Mouse (Mus musculus): ENCODE measurements around the gene Timeless.
A peak's percentile ranks its signal among the peaks of the same experiment; 100 is the strongest.
"Not testable (repeated sequence)": the region's sequence is repeated elsewhere in the genome, so short reads cannot be mapped to it uniquely, and the experiment has no call there.

Gene Timeless

GRCm38 (mm10) chr10:128231697-128232419 lies at the start of gene Timeless:
TSS of gene Timeless (plus strand) at chr10:128232065.
- DNase-seq (ENCODE audit: low read depth), result peak; percentile 92

DNA sequence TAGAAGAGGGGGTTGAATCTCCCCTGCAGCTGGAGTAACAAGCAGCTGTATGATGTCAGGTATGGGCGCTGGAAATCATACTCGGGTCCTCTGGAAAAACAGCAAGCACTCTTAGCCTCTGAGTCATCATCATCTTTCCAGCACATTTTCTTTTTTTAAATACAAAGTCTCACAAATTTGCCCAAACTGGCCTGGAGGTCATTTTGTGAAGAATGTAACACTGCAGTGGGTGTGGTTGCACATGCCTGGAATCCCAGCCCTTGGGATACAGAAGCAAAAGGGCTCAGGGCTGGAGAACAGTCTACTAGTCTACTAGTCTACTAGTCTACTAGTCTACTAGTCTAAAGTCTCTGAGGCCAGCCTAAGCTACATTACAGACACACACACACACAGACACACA lies 47.6 kb upstream of the Timeless start:
- no peak for DNase-seq (ENCODE audit: low read depth)

- peak; percentile 42 for DNase-seq (ENCODE audit: low read depth)
Observed at GRCm38 (mm10) chr10:128185277-128185940, 46.5 kb upstream of the Timeless start.

GRCm38 (mm10) chr10:128185959-128186358 lies 45.9 kb upstream of the Timeless start:
- DNase-seq (ENCODE audit: low read depth), result peak; percentile 94

DNA sequence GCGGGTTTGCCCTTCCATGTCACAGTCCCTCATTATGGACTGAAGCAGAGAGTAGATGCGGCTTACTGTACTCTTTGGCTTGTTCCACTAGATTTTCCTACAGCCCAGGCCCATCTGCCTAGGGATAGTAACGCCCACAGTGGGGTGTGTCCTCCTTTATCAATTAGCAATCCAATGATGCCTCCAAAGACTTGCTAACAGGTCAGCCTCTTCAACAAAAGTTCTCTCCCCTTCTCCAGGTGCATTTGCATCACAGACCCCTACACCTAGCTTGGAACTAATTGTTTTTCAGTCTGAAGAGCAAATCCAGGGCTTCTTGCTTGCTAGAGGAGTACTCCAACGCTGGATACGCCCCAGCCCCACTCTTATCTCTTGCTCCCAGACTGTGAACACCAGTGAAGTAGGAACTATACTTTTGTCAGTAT lies 44.7 kb upstream of the Timeless start:
- no peak for DNase-seq (ENCODE audit: low read depth)

GRCm38 (mm10) chr10:128188242-128188877 lies 43.5 kb upstream of the Timeless start:
- peak; percentile 90 for DNase-seq (ENCODE audit: low read depth)

DNA sequence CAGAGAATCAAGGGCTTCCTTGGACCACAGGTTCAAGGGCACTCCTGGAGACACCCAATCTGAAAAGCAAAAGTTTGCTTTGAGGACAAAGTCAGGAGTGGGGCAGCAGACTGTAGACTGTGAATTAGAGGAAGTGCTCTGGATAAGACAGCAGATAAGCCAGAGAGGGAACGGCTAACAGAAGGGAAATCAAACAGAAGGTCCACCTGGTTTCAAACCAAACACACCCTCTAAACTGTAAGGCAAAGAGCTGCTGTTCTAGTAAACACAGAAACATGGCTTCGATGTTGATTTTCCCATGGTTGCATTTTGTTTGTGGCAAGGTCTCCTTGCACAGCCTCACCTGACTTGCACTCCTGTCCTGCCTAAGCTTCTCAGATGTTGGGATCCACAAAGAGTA lies 40.4 kb upstream of the Timeless start:
- no peak for DNase-seq (ENCODE audit: low read depth)

DNA sequence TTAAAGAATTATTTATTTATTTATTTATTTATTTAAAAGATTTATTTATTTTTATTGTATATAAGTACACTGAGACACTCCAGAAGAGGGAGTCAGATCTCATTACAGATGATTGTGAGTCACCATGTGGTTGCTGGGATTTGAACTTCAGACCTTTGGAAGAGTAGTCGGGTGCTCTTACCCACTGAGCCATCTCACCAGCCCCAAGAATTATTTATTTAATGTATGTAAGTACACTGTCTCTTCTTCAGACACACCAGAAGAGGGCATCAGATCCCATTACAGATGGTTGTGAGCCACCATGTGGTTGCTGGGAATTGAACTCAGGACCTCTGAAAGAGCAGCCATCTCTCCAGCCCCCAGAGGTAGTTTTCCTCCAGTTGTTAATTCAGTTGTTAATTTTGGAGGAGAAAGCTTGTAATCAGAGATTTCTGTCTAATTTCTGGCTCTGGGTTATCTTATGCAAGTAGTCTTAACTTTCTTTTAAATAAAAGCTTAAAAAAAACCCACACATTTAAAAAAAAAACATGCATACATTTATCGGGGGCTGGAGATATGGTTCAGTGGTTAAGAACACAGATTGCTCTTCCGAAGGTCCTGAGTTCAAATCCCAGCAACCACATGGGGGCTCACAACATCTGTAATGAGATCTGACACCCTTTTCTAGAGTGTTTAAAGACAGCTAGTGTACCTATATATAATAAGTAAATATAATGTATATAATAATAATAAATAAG lies 39.7 kb upstream of the Timeless start:
- DNase-seq (ENCODE audit: low read depth), result not testable (repeated sequence)

- DNase-seq (ENCODE audit: low read depth), result no peak
Observed at GRCm38 (mm10) chr10:128193113-128193512, 38.8 kb upstream of the Timeless start.

DNA sequence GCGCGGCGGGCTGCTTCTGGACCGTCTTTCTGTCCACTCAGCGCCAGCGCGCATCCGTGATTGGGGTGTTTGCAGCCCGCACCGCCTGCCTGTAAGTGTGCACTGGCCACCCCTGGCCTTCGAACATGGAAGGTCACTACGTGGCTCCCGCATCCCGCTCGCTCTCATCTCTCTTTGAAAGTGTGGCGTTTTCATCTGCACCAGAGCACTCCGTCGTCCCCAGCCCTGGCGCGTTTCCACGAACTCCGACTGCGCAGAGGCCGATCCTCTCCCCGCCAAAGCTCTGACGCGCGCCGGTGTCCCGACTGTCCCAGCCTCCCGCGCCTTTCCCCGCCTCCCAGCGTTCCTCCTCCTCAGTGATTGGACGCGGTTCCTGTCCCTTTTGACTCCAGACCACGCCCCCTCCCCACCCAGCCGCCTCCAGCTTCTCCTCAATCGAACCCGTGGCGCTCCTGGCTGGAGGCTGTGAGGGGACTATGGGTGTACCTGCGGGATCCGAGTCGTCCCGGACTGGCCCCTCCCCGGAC lies 37.8 kb upstream of the Timeless start, which contains the start of gene Gls2:
TSS of gene Gls2 (plus strand) at position 434 of the 527 bp plus-strand sequence.
- DNase-seq (ENCODE audit: low read depth), result peak; percentile 94

- DNase-seq (ENCODE audit: low read depth), result peak; percentile 69
Observed at GRCm38 (mm10) chr10:128194551-128195461, 37.1 kb upstream of the Timeless start.

DNA sequence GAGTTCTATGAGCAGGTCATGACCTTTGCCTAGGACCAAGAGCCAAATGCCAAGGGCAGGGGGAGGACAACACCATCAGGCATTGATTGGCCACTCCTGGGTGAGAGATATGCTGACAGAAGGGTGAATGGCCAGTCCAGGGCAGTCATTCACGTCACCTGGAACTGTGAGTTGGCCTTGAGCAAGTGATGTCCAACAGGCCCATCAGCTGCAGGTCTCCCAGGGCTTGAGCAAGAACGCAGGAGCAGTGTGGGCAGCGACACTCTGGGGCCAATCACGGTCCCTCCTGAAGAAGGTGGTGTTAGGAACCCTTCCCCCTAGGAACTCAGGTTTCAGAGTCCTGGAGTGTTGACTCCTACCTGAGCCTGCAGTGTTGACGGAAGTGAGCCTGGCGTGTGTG lies 30.0 kb upstream of the Timeless start:
- DNase-seq (ENCODE audit: low read depth), result no peak

DNA sequence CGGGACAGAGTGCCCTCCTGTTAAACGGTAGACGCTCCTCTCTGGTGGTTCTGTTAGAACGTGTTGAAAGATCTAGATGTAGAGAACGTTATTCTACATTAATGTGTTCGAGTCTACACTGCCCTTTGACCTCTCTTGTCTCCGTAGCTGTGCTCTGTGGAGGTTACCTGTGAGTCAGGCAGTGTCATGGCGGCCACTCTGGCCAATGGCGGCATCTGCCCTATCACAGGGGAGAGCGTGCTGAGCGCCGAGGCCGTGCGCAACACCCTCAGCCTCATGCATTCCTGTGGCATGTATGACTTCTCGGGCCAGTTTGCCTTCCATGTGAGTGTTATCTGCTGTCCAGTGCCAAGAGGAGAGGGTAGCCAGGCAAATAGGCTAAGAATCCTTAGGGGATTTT lies 26.9 kb upstream of the Timeless start:
- DNase-seq (ENCODE audit: low read depth), result no peak

DNA sequence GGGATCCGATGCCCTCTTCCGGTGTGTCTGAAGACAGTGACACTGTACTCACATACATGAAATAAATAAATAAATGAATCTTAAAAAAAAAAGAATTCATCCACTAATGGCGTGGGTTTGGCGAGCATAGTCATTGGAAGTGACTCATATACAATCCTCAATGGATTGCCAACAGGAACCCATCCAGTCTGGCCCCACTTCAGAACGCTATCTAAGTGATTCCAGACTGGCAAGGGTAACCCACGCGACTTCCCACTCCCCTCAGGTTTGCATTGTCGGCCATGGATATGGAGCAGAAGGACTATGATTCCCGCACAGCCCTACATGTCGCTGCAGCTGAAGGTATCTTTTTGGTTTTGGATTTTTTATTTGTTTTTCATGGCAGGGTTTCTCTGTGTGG lies 23.5 kb upstream of the Timeless start:
- DNase-seq (ENCODE audit: low read depth), result no peak

GRCm38 (mm10) chr10:128209311-128210009 lies 22.4 kb upstream of the Timeless start:
- DNase-seq (ENCODE audit: low read depth), result no peak

- no peak for DNase-seq (ENCODE audit: low read depth)
Observed at GRCm38 (mm10) chr10:128210131-128210530, 21.7 kb upstream of the Timeless start.

DNA sequence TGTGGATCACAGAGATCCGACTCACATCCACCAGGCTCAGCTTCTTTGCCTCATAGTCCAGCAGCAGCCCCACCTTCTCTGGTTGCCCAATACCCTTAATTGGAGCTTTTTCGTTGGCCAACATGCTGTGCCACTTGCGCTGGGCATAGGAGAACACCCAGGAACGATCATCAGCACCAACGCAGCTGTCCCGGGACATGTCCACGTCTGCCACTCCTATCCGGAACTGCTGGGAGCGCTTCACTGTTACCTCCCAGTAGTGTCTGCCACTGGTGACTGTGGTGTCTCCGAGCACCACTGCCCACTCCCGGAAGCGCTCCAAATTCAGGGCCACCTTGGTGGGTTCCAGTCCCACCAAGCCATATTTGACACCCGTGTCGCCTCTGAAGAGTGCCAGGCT lies 20.9 kb upstream of the Timeless start:
- DNase-seq (ENCODE audit: low read depth), result peak; percentile 47

DNA sequence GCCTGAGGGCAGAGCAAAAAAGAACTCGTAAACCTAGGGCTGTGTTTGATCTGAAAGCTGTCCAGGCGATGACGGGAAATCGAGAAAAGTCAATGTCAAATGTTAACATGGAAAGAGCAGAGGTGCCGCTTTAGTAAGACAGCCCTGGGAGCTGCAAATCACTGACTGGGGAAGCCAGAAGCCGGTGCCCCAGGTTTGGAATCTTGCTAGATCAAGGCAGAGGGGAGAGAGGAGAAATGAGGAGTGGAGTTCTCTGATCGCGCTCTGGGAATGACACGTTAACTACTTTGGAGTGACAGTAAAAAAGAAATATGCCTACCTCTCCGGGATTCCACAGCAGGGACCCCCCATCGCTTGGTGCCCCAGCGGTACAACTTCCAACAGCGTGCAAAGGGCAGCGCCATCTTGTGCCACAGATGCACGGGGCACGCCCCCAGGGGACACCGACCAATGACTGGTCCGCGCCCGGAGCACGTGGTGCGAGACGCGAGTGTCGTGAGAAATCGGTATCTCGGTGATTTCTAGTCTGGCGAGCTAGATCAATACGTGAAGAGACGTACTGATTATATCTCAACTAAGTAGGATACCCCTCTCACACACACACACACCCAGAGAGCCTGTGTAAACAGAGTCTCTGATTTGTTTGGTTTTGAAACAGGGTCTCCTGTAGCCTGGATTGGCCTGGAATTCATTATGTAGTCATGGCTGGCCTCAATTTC lies 20.3 kb upstream of the Timeless start, which contains the start of gene Spryd4:
TSS of gene Spryd4 (minus strand) at position 418 of the 719 bp plus-strand sequence.
- peak; percentile 95 for DNase-seq (ENCODE audit: low read depth)

- no peak for DNase-seq (ENCODE audit: low read depth)
Observed at GRCm38 (mm10) chr10:128212148-128212547, 19.7 kb upstream of the Timeless start.
